In the genomic region with DNA sequence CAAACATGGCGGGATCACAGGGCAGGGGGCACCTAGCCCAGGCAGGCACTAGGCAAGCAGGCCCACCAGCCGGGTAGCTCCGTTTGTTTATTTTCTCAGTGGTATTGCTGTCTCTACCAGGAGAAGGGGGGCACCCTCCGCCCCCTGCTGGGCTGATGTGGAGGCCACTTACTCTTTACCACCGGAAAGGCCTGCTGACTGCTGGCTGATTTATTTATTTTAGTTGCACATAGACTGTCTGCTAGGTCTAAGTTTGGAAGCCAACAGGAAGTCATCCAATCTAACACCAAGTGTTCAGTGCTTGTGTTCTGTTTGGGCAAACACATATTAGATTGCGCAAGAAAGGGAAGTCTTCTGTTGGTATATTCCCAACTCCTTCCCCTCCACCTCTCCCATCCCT, we compare ENCODE assay signal across 8 mouse cellular contexts.
DNase-seq lines count a peak whose midpoint lies in the region; ATAC-seq lines count a peak whose summit lies in the region.
"Had no signal": no experiment of that assay in that cellular context is flagged by ENCODE, and none has a peak within 500 bp of the region (broad histone marks: within the 10 kb centered on the region; RNA-seq: fewer than 3 reads in every experiment).

No protein-coding gene starts in this region.

- no peak overlapping the region for H3K4me2 ChIP-seq in embryonic facial prominence, embryonic 11.5 days (ENCODE audit: low read depth, low read length)
- H3K4me2 ChIP-seq in kidney, embryonic 15.5 days, result peak overlapping the region; percentile 5; the same call in 1 of the 2 replicates
- H3K4me2 ChIP-seq: hindbrain, embryonic 15.5 days had no signal

- H3K9ac ChIP-seq in embryonic facial prominence, embryonic 11.5 days (replicated peaks; ENCODE audit: low read length), result no peak overlapping the region
- no peak overlapping the region for H3K9ac ChIP-seq in kidney, embryonic 15.5 days
- H3K9ac ChIP-seq: hindbrain, embryonic 15.5 days had no signal

- no peaks in the 10 kb centered on the region for H3K9me3 ChIP-seq in embryonic facial prominence, embryonic 11.5 days (replicated peaks; ENCODE audit: control insufficient read depth, low read length)
- H3K9me3 ChIP-seq in kidney, embryonic 15.5 days (replicated peaks), result no peaks in the 10 kb centered on the region
- H3K9me3 ChIP-seq: hindbrain, embryonic 15.5 days had no signal

- no peak overlapping the region for H3K4me3 ChIP-seq in embryonic facial prominence, embryonic 11.5 days (ENCODE audit: low read depth, low read length)
- no peak overlapping the region for H3K4me3 ChIP-seq in kidney, embryonic 15.5 days (replicated peaks)
- H3K4me3 ChIP-seq: hindbrain, embryonic 15.5 days had no signal

- peak; percentile 25 for DNase-seq in right cerebral cortex, postnatal 14 days
- DNase-seq in right cerebral cortex, postnatal 25 days, result no peak
- peak; percentile 68 for DNase-seq in embryonic facial prominence, embryonic 11.5 days (ENCODE audit: low spot score)
- peak; percentile 62 for DNase-seq in lung, postnatal 36 days
- DNase-seq in spleen, postnatal 36 days (ENCODE audit: low spot score in 2 of 2), result no peak
- no peak for DNase-seq in cerebellum, adult 18-20 months

- ATAC-seq in embryonic facial prominence, embryonic 11.5 days (replicated peaks; ENCODE audit: insufficient number of reproducible peaks, low FRiP score, low TSS enrichment, low read depth), result no peak
- ATAC-seq in kidney, embryonic 15.5 days (replicated peaks; ENCODE audit: low FRiP score), result peak; percentile 84

- no peaks in the 10 kb centered on the region for H3K27me3 ChIP-seq in embryonic facial prominence, embryonic 11.5 days (ENCODE audit: control insufficient read depth, insufficient read depth, low read length)
- 0 out of 2 replicates have a peak, but pooled peaks cover 3% of the 10 kb centered on the region for H3K27me3 ChIP-seq in kidney, embryonic 15.5 days
- H3K27me3 ChIP-seq: hindbrain, embryonic 15.5 days had no signal

- H3K4me1 ChIP-seq in embryonic facial prominence, embryonic 11.5 days (ENCODE audit: control insufficient read depth, insufficient read depth, low read length), result peaks cover 9% of the 10 kb centered on the region
- H3K4me1 ChIP-seq in kidney, embryonic 15.5 days, result peaks cover 25% of the 10 kb centered on the region

- 49% methylated on average over 6 of the region's 6 CpGs for WGBS in embryonic facial prominence, embryonic 11.5 days
- 14% methylated on average over 6 of the region's 6 CpGs for WGBS in kidney, embryonic 15.5 days

- H3K27ac ChIP-seq in embryonic facial prominence, embryonic 11.5 days (replicated peaks; ENCODE audit: low read depth, low read length), result no peak overlapping the region
- H3K27ac ChIP-seq in kidney, embryonic 15.5 days, result peak overlapping the region; percentile 33
- H3K27ac ChIP-seq: hindbrain, embryonic 15.5 days had no signal

- no peaks in the 10 kb centered on the region for H3K36me3 ChIP-seq in embryonic facial prominence, embryonic 11.5 days (replicated peaks; ENCODE audit: control insufficient read depth, insufficient read depth, low read depth, low read length)
- no peaks in the 10 kb centered on the region for H3K36me3 ChIP-seq in kidney, embryonic 15.5 days
- H3K36me3 ChIP-seq: hindbrain, embryonic 15.5 days had no signal

Comparison
In these comparisons a context has a peak if more than half of its experiments do, and no peak if none do; other contexts are left out.
1. DNase-seq: peak in right cerebral cortex, postnatal 14 days (single experiment), embryonic facial prominence, embryonic 11.5 days (single experiment) and lung, postnatal 36 days (single experiment); none in right cerebral cortex, postnatal 25 days (single experiment), spleen, postnatal 36 days (0 of 2) and cerebellum, adult 18-20 months (0 of 2).